Mouse (Mus musculus): ENCODE data around the gene Zbtb4.

DNA sequence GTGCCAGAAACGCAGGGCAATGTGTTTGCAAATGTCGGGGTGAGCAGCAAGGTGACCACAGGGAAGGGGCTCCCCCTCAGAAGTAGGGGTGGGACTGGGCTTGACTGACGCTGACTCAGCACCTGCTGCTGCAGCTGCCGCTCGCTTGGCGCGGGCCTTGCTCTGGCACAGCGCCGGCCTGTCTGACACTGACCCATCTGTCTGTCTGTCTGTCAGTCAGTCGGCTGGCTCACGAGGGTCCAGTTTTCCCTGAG lies 34.4 kb downstream of the Zbtb4 start:
- TF ChIP-seq POLR2A (IDR thresholded peaks at IDR 0.05; ENCODE audit: low read depth, low read length) (no peak), CTCF (IDR thresholded peaks at IDR 0.05; ENCODE audit: extremely low read depth, insufficient read length, insufficient replicate concordance, low read depth, low read length) (no peak)
